Mouse (Mus musculus): ENCODE measurements at regions not wholly inside any gene's neighbourhood (a gene's known extent, or its start where the extent isn't known, plus 50 kb on each side); places are given as distances from the start of the nearest gene placed in this dataset.

GRCm38 (mm10) chr13:113446226-113446625 lies 153.3 kb downstream of the BC067074 start:
- TF ChIP-seq EP300 (IDR thresholded peaks at IDR 0.05; ENCODE audit: low read length) = no peak
- TF ChIP-seq SIN3A (IDR thresholded peaks at IDR 0.05; ENCODE audit: low read length) = no peak
- no peak for TF ChIP-seq CTCF (conservative IDR thresholded peaks at IDR 0.05 in 1 of 2, IDR thresholded peaks at IDR 0.05 in 1 of 2; ENCODE audit: low read depth in 2 of 2, low read length in 2 of 2)
- no peak for TF ChIP-seq ZC3H11A (IDR thresholded peaks at IDR 0.05; ENCODE audit: low read depth, low read length)
